Mouse (Mus musculus) stomach, postnatal 0 days (tissue): Measurements from ENCODE around the gene Mef2c.

Experiments
- CTCF ChIP-seq: IDR thresholded peaks from 2 replicates; pipeline ENCODE4 v1.5.1; 2016; ENCODE audit warnings: antibody characterized with exemption, low read depth, mild to moderate bottlenecking, moderate library complexity
- EP300 ChIP-seq: optimal IDR thresholded peaks from 2 replicates; pipeline ENCODE3; 2016; ENCODE audit warnings: antibody characterized with exemption

GRCm38 (mm10) chr13:83573855-83574583, 70.2 kb downstream of the Mef2c start:
- TF ChIP-seq CTCF (no peak), EP300 (no peak)
